Mouse (Mus musculus) gastrocnemius, postnatal 36 days (tissue): ENCODE measurements at regions not wholly inside any gene's neighbourhood (a gene's known extent, or its start where the extent isn't known, plus 50 kb on each side); places are given as distances from the start of the nearest gene placed in this dataset.

Experiments used
- DNase-seq, 2 experiments: peaks; one replicate each; pipeline ENCODE4 v3.0.0; 2022
- intact Hi-C: fragments of 180-260 bp; cut with DNase I; formaldehyde crosslinking; loops from one replicate; pipeline ENCODE4 v1.15.1; 2025

- intact Hi-C loops = no loop called here
- peak in 1 of 2 experiments; percentile 21 for DNase-seq
Observed at GRCm38 (mm10) chr9:16994169-16994568, 493.1 kb upstream of the Fat3 start.

DNA sequence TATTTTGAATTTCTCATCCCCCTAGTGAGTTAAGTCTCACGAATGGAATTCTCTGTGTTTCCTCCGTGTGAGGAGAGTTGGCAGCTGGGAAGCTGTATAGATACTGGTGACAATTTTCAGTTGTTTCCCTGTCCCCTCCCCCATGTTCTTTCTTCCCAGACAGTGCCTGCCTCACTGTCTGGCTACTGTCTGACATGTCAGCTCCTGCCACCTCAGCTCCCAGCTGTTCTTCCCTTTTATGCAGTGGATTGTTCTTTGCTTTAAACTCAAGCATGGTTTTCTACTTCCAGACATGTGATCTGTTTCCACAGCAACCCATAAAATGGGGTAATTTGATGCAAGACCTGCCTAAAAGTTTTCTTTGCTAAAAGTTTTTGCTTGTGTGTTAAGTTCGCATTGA lies 487.0 kb upstream of the Fat3 start:
- intact Hi-C loops = no loop called here

DNA sequence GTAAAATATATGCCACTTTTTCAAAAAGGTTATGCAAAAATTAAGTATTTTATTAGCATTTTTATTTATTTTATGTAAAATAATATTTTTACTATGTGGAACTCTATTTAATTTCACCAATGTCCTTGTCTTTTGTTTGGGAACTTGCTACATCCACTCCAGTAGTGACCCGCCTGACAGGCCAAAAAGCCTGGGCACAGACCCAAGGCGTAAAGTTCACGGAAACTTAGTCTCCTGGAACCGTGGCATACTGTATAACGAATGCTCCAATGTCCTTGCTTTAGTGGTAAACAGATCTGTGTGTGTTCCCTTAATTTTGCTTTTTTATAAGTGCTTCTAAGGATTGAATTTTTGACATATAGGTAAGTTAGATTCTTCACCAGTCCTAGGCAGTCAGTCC lies 476.2 kb upstream of the Fat3 start:
- intact Hi-C loops = no loop called here
- DNase-seq = no peak

More for the DNA sequence above, 487.0 kb upstream of the Fat3 start:
- DNase-seq = no peak

- intact Hi-C loops = no loop called here
- no peak for DNase-seq
Observed at GRCm38 (mm10) chr9:16970373-16970772, 469.3 kb upstream of the Fat3 start.

DNA sequence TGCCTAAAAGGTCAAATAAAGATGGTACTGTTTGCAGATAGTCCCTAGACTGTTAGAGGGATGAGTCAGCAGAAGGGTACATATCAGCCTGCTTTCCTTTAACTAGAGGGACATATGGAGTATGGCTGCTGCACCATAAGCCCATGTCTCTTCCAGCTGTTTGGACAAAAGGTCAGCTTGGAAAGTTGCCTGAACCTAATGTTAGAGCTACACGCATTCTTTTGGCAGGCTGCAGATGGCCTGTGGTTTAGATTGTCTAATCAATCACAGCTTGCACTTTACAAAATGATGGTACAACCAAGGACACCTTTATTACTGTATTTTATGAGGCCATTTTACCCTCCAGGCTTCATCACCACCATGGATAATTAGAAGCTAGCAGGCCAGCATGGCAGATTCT lies 432.5 kb upstream of the Fat3 start:
- intact Hi-C loops = no loop called here
- no peak for DNase-seq

GRCm38 (mm10) chr9:16931586-16931985 lies 430.5 kb upstream of the Fat3 start:
- DNase-seq = no peak
- intact Hi-C loops = no loop called here

- intact Hi-C loops = no loop called here
- no peak for DNase-seq
Observed at GRCm38 (mm10) chr9:16926315-16926984, 425.4 kb upstream of the Fat3 start.

GRCm38 (mm10) chr9:16925279-16925678 lies 424.2 kb upstream of the Fat3 start:
- intact Hi-C loops = no loop called here

DNA sequence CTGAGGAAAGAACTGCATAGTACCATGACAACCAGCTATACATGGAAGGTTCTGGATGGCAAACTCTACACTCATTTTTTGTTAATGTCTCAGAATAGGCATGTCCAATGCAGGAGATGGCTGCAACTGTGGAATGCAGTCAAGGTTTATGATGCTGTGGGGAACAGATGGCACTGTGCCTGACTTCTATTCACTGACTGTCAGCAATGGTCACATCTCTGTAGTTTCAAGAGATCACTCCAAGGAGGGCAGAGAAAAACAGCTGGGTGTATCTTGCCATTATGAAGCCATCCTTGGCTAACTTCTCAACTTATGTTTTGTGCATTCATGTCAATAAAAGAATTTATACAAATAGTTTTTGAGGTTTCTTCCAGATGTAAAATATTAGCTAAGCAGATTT lies 405.1 kb upstream of the Fat3 start:
- DNase-seq = no peak
- intact Hi-C loops = no loop called here

More at GRCm38 (mm10) chr9:16925279-16925678, 424.2 kb upstream of the Fat3 start:
- DNase-seq = no peak

DNA sequence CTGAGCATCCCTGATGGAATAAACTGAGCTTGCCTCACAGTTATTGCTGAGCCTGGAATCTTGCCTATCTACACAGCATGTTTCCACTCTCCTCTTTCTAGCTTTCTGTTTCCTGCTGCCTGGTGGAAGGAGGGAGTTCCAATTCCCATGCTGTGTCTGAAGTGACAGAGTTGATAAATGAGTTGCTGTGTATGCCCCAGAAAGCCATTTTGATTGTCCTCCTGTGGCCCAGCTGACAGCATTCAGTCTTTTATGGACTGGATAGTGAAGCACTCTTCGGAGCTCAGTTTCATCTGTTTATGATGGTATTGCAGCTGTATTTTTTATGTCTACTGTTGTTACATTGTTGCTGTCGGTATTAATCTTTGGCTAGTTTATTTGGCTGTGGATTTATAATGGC lies 398.0 kb upstream of the Fat3 start:
- DNase-seq = no peak
- intact Hi-C loops = no loop called here

GRCm38 (mm10) chr9:16852458-16853026 lies 351.5 kb upstream of the Fat3 start:
- intact Hi-C loops = no loop called here

GRCm38 (mm10) chr9:16808494-16808893 lies 307.4 kb upstream of the Fat3 start:
- no peak for DNase-seq

More at GRCm38 (mm10) chr9:16852458-16853026, 351.5 kb upstream of the Fat3 start:
- DNase-seq = no peak

GRCm38 (mm10) chr9:16772867-16773266 lies 271.8 kb upstream of the Fat3 start:
- no peak for DNase-seq
- intact Hi-C loops = no loop called here

More at GRCm38 (mm10) chr9:16808494-16808893, 307.4 kb upstream of the Fat3 start:
- intact Hi-C loops = no loop called here

DNA sequence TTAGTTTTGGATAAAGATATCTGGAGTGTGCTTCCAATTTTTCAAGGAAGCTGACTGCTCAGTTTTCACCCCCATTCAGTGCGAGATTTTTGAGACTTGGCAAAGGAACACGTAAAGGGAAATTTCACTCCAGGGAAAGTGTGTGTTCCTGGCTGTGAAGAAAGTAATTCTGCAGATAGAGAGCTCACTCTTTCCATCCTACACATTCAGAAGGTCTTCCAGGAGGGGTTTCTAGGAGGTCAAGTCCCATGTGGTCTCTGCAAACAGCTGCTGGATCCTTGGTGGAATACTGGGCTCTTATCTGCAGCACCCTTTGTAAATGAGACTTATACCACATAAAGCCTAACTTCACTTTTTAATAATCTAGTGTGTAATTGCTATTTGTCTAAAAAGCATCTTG lies 226.6 kb upstream of the Fat3 start:
- DNase-seq = no peak
- intact Hi-C loops = no loop called here

GRCm38 (mm10) chr9:16702431-16702830 lies 201.3 kb upstream of the Fat3 start:
- intact Hi-C loops = no loop called here
- DNase-seq = no peak

DNA sequence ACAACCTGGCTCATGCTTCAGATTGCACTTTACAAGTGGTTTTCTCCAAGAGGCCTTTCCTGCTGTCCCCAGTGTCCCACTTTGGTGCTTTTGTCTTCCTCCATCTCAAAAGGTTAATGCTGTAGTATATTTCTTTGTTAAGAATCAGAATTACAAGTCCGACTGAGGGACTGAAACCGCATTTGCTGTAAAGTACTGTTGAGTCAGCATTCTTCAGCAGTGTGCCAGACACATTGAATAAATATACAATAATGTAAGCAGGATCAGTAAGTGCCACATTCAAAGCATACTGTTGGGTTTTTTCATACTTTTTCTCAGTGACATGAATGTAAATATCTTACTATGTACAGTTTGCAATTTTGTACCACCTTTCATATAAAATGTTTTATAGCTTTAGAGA lies 160.4 kb upstream of the Fat3 start:
- no peak for DNase-seq

GRCm38 (mm10) chr9:16660940-16661339 lies 159.9 kb upstream of the Fat3 start:
- intact Hi-C loops = no loop called here
- DNase-seq = no peak

More for the DNA sequence above, 160.4 kb upstream of the Fat3 start:
- intact Hi-C loops = no loop called here
